Comparison of ENCODE assay signal across 8 mouse cellular contexts in genomic region chr12:86906395-86906794, GRCm38 (mm10). TPM values are rescaled to one million over a fixed set of nuclear protein-coding genes. Genes with fewer than 3 reads are reported as not detected.
A peak's percentile ranks its signal among the peaks of the same experiment; 100 is the strongest.
DNase-seq lines count a peak whose midpoint lies in the region; ATAC-seq and TF ChIP-seq lines count a peak whose summit lies in the region.

No protein-coding gene starts in this region.

- ATAC-seq in forebrain, embryonic 11.5 days (replicated peaks; ENCODE audit: low FRiP score), result peak; percentile 70

- no peak overlapping the region for H3K9ac ChIP-seq in forebrain, embryonic 11.5 days (ENCODE audit: low read length)

- TF ChIP-seq CTCF in layer of hippocampus, adult 2 months (conservative IDR thresholded peaks at IDR 0.05), result peak; percentile 91

- no peak overlapping the region for H3K4me3 ChIP-seq in forebrain, embryonic 11.5 days (ENCODE audit: low read depth, low read length)
- H3K4me3 ChIP-seq in layer of hippocampus, adult 2 months, result no peak overlapping the region

- H3K4me2 ChIP-seq in forebrain, embryonic 11.5 days (ENCODE audit: low read depth, low read length, severe bottlenecking), result no peak overlapping the region

- H3K27ac ChIP-seq in forebrain, embryonic 11.5 days (ENCODE audit: low read depth, low read length), result no peak overlapping the region
- peak overlapping the region; percentile 21; the same call in 1 of the 2 replicates for H3K27ac ChIP-seq in layer of hippocampus, adult 2 months

- H3K4me1 ChIP-seq in forebrain, embryonic 11.5 days (replicated peaks; ENCODE audit: control insufficient read depth, insufficient read depth, low read length), result peaks cover 6% of the 10 kb centered on the region

- H3K36me3 ChIP-seq in forebrain, embryonic 11.5 days (ENCODE audit: control insufficient read depth, insufficient read depth, low read length), result no peaks in the 10 kb centered on the region

- WGBS in forebrain, embryonic 11.5 days, result 2% methylated on average over 15 of the region's 15 CpGs

- no peaks in the 10 kb centered on the region for H3K27me3 ChIP-seq in forebrain, embryonic 11.5 days (ENCODE audit: control insufficient read depth, insufficient read depth, low read length)

- peak; percentile 94 for DNase-seq in ES-CJ7 (ENCODE audit: low read depth, low spot score)
- DNase-seq in c-Kit-negative CD71-positive TER-119-positive erythroid progenitor cells, embryonic 14.5 days (ENCODE audit: low read depth, low spot score), result peak; percentile 17
- DNase-seq in forebrain, embryonic 11.5 days (ENCODE audit: low spot score), result peak; percentile 92
- peak; percentile 90 to 94 for DNase-seq in heart, postnatal 10 days
- peak; percentile 89 for DNase-seq in layer of hippocampus, adult 2 months (ENCODE audit: low spot score in 2 of 2)
- peak; percentile 93 for DNase-seq in lung, postnatal 10 days
- peak; percentile 87 for DNase-seq in retina, postnatal 1 day
- peak; percentile 89 to 92 for DNase-seq in thymus, postnatal 36 days

- intact Hi-C loops in heart, postnatal 10 days (cut with DNase I), result loop anchor here (1.0 kb wide), 1 partner anchor 110 kb away; no protein-coding TSS in a partner anchor

- H3K9me3 ChIP-seq in forebrain, embryonic 11.5 days (ENCODE audit: control insufficient read depth, low read length), result no peaks in the 10 kb centered on the region

RNA-seq across cellular contexts. Expression of gene Irf2bpl, which starts 21.8 kb away (rescaled TPM):
- polyA plus RNA-seq in forebrain, embryonic 11.5 days (2014; fragmentation: Nextera tagmentation; extraction: Ambion mirVana), result 40.3 and 42.7 TPM in 2 replicates
- 10 to 100 TPM; 60.3 to 67.5 TPM for total RNA-seq in heart, postnatal 10 days (2021)
- 10 to 100 TPM; 69.8 to 70.2 TPM for total RNA-seq in layer of hippocampus, adult 2 months (2021)

RNA-seq across cellular contexts. Expression of gene Cipc, which starts 40.4 kb away (rescaled TPM):
- polyA plus RNA-seq in forebrain, embryonic 11.5 days (2014; fragmentation: Nextera tagmentation; extraction: Ambion mirVana), result 46.5 and 48.7 TPM in 2 replicates
- 10 to 100 TPM; 36.5 to 45.1 TPM for total RNA-seq in heart, postnatal 10 days (2021)
- 10 to 100 TPM; 73.4 to 83.6 TPM for total RNA-seq in layer of hippocampus, adult 2 months (2021)

Comparison
In these comparisons a context has a peak if more than half of its experiments do, and no peak if none do; other contexts are left out.
1. DNase-seq: peak in every context shown above with its lines; median percentile 94 in ES-CJ7; 93 in lung, postnatal 10 days; 92 in forebrain, embryonic 11.5 days; 92 in heart, postnatal 10 days; 90 in thymus, postnatal 36 days; 89 in layer of hippocampus, adult 2 months; 87 in retina, postnatal 1 day; 17 in c-Kit-negative CD71-positive TER-119-positive erythroid progenitor cells, embryonic 14.5 days.